Mouse (Mus musculus): ENCODE results near the gene Pdlim1.

- no peak for TF ChIP-seq CTCF (IDR thresholded peaks at IDR 0.05; ENCODE audit: extremely low read depth, insufficient read depth, low read length)
- TF ChIP-seq POLR2A (IDR thresholded peaks at IDR 0.05; ENCODE audit: extremely low read depth, insufficient read depth, low read length), result no peak
Measured at GRCm38 (mm10) chr19:40256376-40257050, 15.1 kb downstream of the Pdlim1 start.
